Mouse (Mus musculus) bone marrow macrophage, adult 2 months (primary cell): ENCODE data around the gene Ext2. TPM values are rescaled to one million over a fixed set of nuclear protein-coding genes. Genes with fewer than 3 reads are reported as not detected.

Source experiments
- H3K27ac ChIP-seq: 2 replicates; pipeline ENCODE4 v1.5.1; 2012; ENCODE audit warnings: low read depth, low read length; ENCODE audit not compliant: insufficient read depth
- H3K4me1 ChIP-seq: 2 replicates; pipeline ENCODE4 v1.6.1; 2012; ENCODE audit warnings: low read length; ENCODE audit not compliant: control insufficient read depth, insufficient read depth
- H3K4me3 ChIP-seq: 2 replicates; pipeline ENCODE4 v1.5.1; 2012; ENCODE audit warnings: mild to moderate bottlenecking, low read length, moderate library complexity; ENCODE audit not compliant: insufficient read depth
- CTCF ChIP-seq: IDR thresholded peaks from 2 replicates; pipeline ENCODE4 v1.5.1; 2012; ENCODE audit warnings: low read depth, mild to moderate bottlenecking, low read length, moderate library complexity
- POLR2A ChIP-seq: IDR thresholded peaks from 2 replicates; pipeline ENCODE4 v1.6.1; 2012; ENCODE audit warnings: mild to moderate bottlenecking, low read depth, low read length, borderline replicate concordance
- polyA plus RNA-seq: library from polyadenylated mRNA; stranded (reverse); fragments of >200 nt; gene quantifications from 2 replicates; pipeline ENCODE4 v1.2.4, GENCODE M21; 2012; ENCODE audit not compliant: missing spikeins, insufficient read depth, insufficient read length

Gene Ext2
- polyA plus RNA-seq, 1 experiment = 43.7 TPM

GRCm38 (mm10) chr2:93780528-93780927 is 41.8 kb downstream of the Ext2 start:
- no peak overlapping the region for H3K4me3 ChIP-seq
- no peak overlapping the region for H3K27ac ChIP-seq
- no peak for TF ChIP-seq POLR2A
- no peak for TF ChIP-seq CTCF
- peaks cover 17% of the 10 kb centered on the region for H3K4me1 ChIP-seq

- TF ChIP-seq CTCF (no peak), POLR2A (no peak)
- H3K4me1 ChIP-seq = peaks cover 24% of the 10 kb centered on the region
- no peak overlapping the region for H3K27ac ChIP-seq
- no peak overlapping the region for H3K4me3 ChIP-seq
These were observed 42.5 kb downstream of the Ext2 start for GRCm38 (mm10) chr2:93779897-93780208.

- Histone ChIP-seq H3K27ac (no peak overlapping the region), H3K4me1 (peaks cover 28% of the 10 kb centered on the region), H3K4me3 (no peak overlapping the region)
- TF ChIP-seq POLR2A (no peak), CTCF (no peak)
These were observed 43.1 kb downstream of the Ext2 start for GRCm38 (mm10) chr2:93779081-93779896.

- Histone ChIP-seq H3K4me1 (peaks cover 35% of the 10 kb centered on the region), H3K27ac (no peak overlapping the region), H3K4me3 (no peak overlapping the region)
- TF ChIP-seq POLR2A = no peak
- TF ChIP-seq CTCF = no peak
These were observed 43.8 kb downstream of the Ext2 start for GRCm38 (mm10) chr2:93778616-93779015.

DNA sequence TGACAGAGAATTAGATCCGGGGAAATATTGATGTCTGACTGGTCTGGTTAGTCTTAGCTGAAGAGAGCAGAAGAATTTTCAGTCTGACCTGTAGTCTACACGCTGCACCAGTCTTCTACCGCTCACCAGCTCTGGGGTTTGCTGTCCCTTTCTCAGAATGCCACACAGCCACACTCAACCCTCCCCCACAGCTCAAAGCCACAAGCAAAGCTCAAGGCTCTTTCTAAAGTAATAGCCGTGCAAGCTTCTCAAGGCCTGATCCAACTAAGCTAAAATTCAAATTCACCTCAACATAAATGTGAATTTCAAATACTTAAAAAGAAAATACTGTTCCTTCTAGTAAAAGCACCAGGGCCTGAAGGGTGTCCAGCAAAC is 45.3 kb downstream of the Ext2 start:
- Histone ChIP-seq H3K4me1 (peaks cover 38% of the 10 kb centered on the region), H3K27ac (no peak overlapping the region), H3K4me3 (no peak overlapping the region)
- TF ChIP-seq POLR2A (no peak), CTCF (no peak)

- peaks cover 38% of the 10 kb centered on the region for H3K4me1 ChIP-seq
- H3K27ac ChIP-seq = no peak overlapping the region
- H3K4me3 ChIP-seq = no peak overlapping the region
- TF ChIP-seq CTCF (no peak), POLR2A (no peak)
These were observed 45.9 kb downstream of the Ext2 start for GRCm38 (mm10) chr2:93776267-93777055.

- no peak overlapping the region for H3K27ac ChIP-seq
- TF ChIP-seq POLR2A = no peak
- no peak for TF ChIP-seq CTCF
- H3K4me1 ChIP-seq = peaks cover 38% of the 10 kb centered on the region
- H3K4me3 ChIP-seq = no peak overlapping the region
These were observed 46.9 kb downstream of the Ext2 start for GRCm38 (mm10) chr2:93775431-93775830.

- TF ChIP-seq CTCF = no peak
- TF ChIP-seq POLR2A = no peak
- Histone ChIP-seq H3K27ac (no peak overlapping the region), H3K4me1 (peaks cover 38% of the 10 kb centered on the region), H3K4me3 (no peak overlapping the region)
These were observed 47.4 kb downstream of the Ext2 start for GRCm38 (mm10) chr2:93774946-93775345.

DNA sequence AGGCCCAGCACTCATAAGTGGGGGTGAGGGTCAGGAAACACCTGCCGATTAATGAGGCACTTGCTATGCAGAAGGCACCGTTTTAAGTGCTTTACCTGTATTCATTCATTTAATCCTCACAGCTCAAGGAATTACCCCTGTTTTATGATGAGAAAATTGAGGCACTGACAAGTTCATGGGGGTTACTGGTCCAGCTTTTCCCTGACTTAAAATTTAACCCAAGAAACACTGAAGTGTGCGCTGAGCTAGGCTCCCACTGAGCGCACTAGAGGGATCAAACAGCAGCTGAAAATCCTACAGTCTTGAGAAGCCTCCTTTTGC is 49.6 kb downstream of the Ext2 start:
- no peak overlapping the region for H3K4me3 ChIP-seq
- no peak overlapping the region for H3K27ac ChIP-seq
- no peak for TF ChIP-seq POLR2A
- peaks cover 35% of the 10 kb centered on the region for H3K4me1 ChIP-seq

DNA sequence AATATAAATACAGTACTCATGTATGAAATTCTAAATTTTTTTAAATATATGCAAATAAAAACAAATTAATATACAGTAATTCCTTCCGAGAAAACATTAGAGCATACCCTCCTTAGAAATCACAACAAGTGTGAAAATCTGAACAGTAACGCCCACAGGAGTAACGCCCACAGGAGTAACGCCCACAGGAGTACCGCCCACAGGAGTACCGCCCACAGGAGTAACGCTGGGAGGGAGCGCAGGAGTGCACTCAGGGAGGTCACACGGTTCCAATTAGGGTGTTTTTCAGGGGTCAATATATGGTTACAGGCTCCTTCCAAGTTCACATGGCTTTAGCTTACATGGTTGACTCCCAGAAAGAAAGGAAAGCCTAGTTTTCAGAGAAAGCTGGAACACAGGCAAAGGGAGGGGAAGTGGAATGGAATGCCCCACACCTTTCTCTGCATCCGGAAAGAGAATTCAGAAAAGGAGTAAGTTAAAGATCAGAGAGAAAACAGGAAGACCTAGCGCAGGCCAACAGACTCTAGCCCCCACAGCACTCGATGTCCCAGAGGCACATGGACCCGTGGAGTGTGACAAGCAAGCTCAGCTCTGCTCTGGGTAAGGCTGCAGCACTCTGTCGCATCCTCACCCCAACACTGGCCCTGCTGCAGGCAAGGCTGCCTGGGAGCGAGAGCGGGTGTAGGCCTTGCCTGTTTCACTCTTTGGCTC is 50.2 kb downstream of the Ext2 start:
- H3K4me3 ChIP-seq = no peak overlapping the region
- peaks cover 35% of the 10 kb centered on the region for H3K4me1 ChIP-seq
- TF ChIP-seq POLR2A (no peak), CTCF (no peak)
- no peak overlapping the region for H3K27ac ChIP-seq
